1 mouse cellular context compared by ENCODE assay signal in genomic region chr9:21028560-21029110, GRCm38 (mm10).
TF ChIP-seq lines count a peak whose summit lies in the region.

No protein-coding gene starts in this region.

TF ChIP-seq in CH12.LX, 34 proteins besides CTCF, POLR2A, EP300 and RAD21 (continued from another document):
- no peak for TF ChIP-seq NRF1 (IDR thresholded peaks at IDR 0.05; ENCODE audit: low read depth, low read length)
- TF ChIP-seq POLR2AphosphoS2 (IDR thresholded peaks at IDR 0.05; ENCODE audit: low read depth, low read length): no peak
- TF ChIP-seq MEF2A (IDR thresholded peaks at IDR 0.05; ENCODE audit: borderline replicate concordance, low read depth, low read length): no peak
- TF ChIP-seq UBTF (IDR thresholded peaks at IDR 0.05; ENCODE audit: low read depth, low read length): no peak
- no peak for TF ChIP-seq GABPA (IDR thresholded peaks at IDR 0.05; ENCODE audit: insufficient replicate concordance, low read depth, low read length)
- TF ChIP-seq MAX (IDR thresholded peaks at IDR 0.05; ENCODE audit: low read length): no peak
